Mouse (Mus musculus): ENCODE measurements at regions not wholly inside any gene's neighbourhood (a gene's known extent, or its start where the extent isn't known, plus 50 kb on each side); places are given as distances from the start of the nearest gene placed in this dataset.

- Histone ChIP-seq H3K9me3 (ENCODE audit: control insufficient read depth) (no peaks in the 10 kb centered on the region), H3K4me1 (replicated peaks; ENCODE audit: control insufficient read depth, insufficient read depth, low read length) (no peaks in the 10 kb centered on the region), H3K27me3 (replicated peaks; ENCODE audit: control insufficient read depth, insufficient read depth, low read length) (no peaks in the 10 kb centered on the region), H3K36me3 (ENCODE audit: control insufficient read depth, insufficient read depth) (no peaks in the 10 kb centered on the region), H3K9ac (ENCODE audit: low read depth, low read length) (no peak overlapping the region), H3K27ac (ENCODE audit: low read depth, low read length) (no peak overlapping the region), H3K4me2 (replicated peaks; ENCODE audit: low read depth) (no peak overlapping the region), H3K4me3 (ENCODE audit: low read depth, low read length) (no peak overlapping the region)
- ATAC-seq = no peak
- WGBS = 89% methylated on average over 4 of the region's 4 CpGs
- peak; percentile 35 for TF ChIP-seq CTCF (IDR thresholded peaks at IDR 0.05; ENCODE audit: low read depth)
These were observed 618.4 kb upstream of the Cdh11 start for GRCm38 (mm10) chr8:103403826-103404225.

GRCm38 (mm10) chr8:103405787-103406186 is 620.3 kb upstream of the Cdh11 start:
- no peak for TF ChIP-seq CTCF (IDR thresholded peaks at IDR 0.05; ENCODE audit: low read depth)
- Histone ChIP-seq H3K4me1 (replicated peaks; ENCODE audit: control insufficient read depth, insufficient read depth, low read length) (no peaks in the 10 kb centered on the region), H3K27ac (ENCODE audit: low read depth, low read length) (no peak overlapping the region), H3K9ac (ENCODE audit: low read depth, low read length) (no peak overlapping the region), H3K9me3 (ENCODE audit: control insufficient read depth) (no peaks in the 10 kb centered on the region), H3K4me3 (ENCODE audit: low read depth, low read length) (no peak overlapping the region), H3K4me2 (replicated peaks; ENCODE audit: low read depth) (no peak overlapping the region), H3K36me3 (ENCODE audit: control insufficient read depth, insufficient read depth) (no peaks in the 10 kb centered on the region), H3K27me3 (replicated peaks; ENCODE audit: control insufficient read depth, insufficient read depth, low read length) (no peaks in the 10 kb centered on the region)
- ATAC-seq = no peak
- WGBS = 43% methylated on average over 12 of the region's 12 CpGs

GRCm38 (mm10) chr8:103406921-103407320 is 621.5 kb upstream of the Cdh11 start:
- WGBS = 83% methylated on average over 2 of the region's 2 CpGs
- H3K4me3 ChIP-seq (ENCODE audit: low read depth, low read length) = no peak overlapping the region
- H3K4me2 ChIP-seq (replicated peaks; ENCODE audit: low read depth) = no peak overlapping the region
- TF ChIP-seq CTCF (IDR thresholded peaks at IDR 0.05; ENCODE audit: low read depth) = no peak
- no peak overlapping the region for H3K9ac ChIP-seq (ENCODE audit: low read depth, low read length)
- no peak for ATAC-seq
- H3K4me1 ChIP-seq (replicated peaks; ENCODE audit: control insufficient read depth, insufficient read depth, low read length) = no peaks in the 10 kb centered on the region
- H3K9me3 ChIP-seq (ENCODE audit: control insufficient read depth) = no peaks in the 10 kb centered on the region
- H3K27ac ChIP-seq (ENCODE audit: low read depth, low read length) = no peak overlapping the region
- H3K27me3 ChIP-seq (replicated peaks; ENCODE audit: control insufficient read depth, insufficient read depth, low read length) = no peaks in the 10 kb centered on the region
- H3K36me3 ChIP-seq (ENCODE audit: control insufficient read depth, insufficient read depth) = no peaks in the 10 kb centered on the region

GRCm38 (mm10) chr8:103407631-103408030 is 622.2 kb upstream of the Cdh11 start:
- no peak overlapping the region for H3K4me3 ChIP-seq (ENCODE audit: low read depth, low read length)
- no peaks in the 10 kb centered on the region for H3K4me1 ChIP-seq (replicated peaks; ENCODE audit: control insufficient read depth, insufficient read depth, low read length)
- 78% methylated on average over 5 of the region's 5 CpGs for WGBS
- H3K27ac ChIP-seq (ENCODE audit: low read depth, low read length) = no peak overlapping the region
- no peak overlapping the region for H3K9ac ChIP-seq (ENCODE audit: low read depth, low read length)
- no peaks in the 10 kb centered on the region for H3K36me3 ChIP-seq (ENCODE audit: control insufficient read depth, insufficient read depth)
- no peaks in the 10 kb centered on the region for H3K9me3 ChIP-seq (ENCODE audit: control insufficient read depth)
- no peak overlapping the region for H3K4me2 ChIP-seq (replicated peaks; ENCODE audit: low read depth)
- H3K27me3 ChIP-seq (replicated peaks; ENCODE audit: control insufficient read depth, insufficient read depth, low read length) = no peaks in the 10 kb centered on the region
- no peak for ATAC-seq
- TF ChIP-seq CTCF (IDR thresholded peaks at IDR 0.05; ENCODE audit: low read depth) = no peak

- ATAC-seq = no peak
- no peak overlapping the region for H3K4me3 ChIP-seq (ENCODE audit: low read depth, low read length)
- H3K9me3 ChIP-seq (ENCODE audit: control insufficient read depth) = no peaks in the 10 kb centered on the region
- TF ChIP-seq CTCF (IDR thresholded peaks at IDR 0.05; ENCODE audit: low read depth) = no peak
- no peaks in the 10 kb centered on the region for H3K36me3 ChIP-seq (ENCODE audit: control insufficient read depth, insufficient read depth)
- H3K27ac ChIP-seq (ENCODE audit: low read depth, low read length) = no peak overlapping the region
- 60% methylated on average over 3 of the region's 3 CpGs for WGBS
- H3K27me3 ChIP-seq (replicated peaks; ENCODE audit: control insufficient read depth, insufficient read depth, low read length) = no peaks in the 10 kb centered on the region
- no peak overlapping the region for H3K4me2 ChIP-seq (replicated peaks; ENCODE audit: low read depth)
- no peak overlapping the region for H3K9ac ChIP-seq (ENCODE audit: low read depth, low read length)
- no peaks in the 10 kb centered on the region for H3K4me1 ChIP-seq (replicated peaks; ENCODE audit: control insufficient read depth, insufficient read depth, low read length)
These were observed 623.0 kb upstream of the Cdh11 start for GRCm38 (mm10) chr8:103408411-103408810.

GRCm38 (mm10) chr8:103409121-103409551 is 623.7 kb upstream of the Cdh11 start:
- Histone ChIP-seq H3K4me1 (replicated peaks; ENCODE audit: control insufficient read depth, insufficient read depth, low read length) (no peaks in the 10 kb centered on the region), H3K4me2 (replicated peaks; ENCODE audit: low read depth) (no peak overlapping the region), H3K9me3 (ENCODE audit: control insufficient read depth) (no peaks in the 10 kb centered on the region), H3K4me3 (ENCODE audit: low read depth, low read length) (no peak overlapping the region), H3K9ac (ENCODE audit: low read depth, low read length) (no peak overlapping the region), H3K36me3 (ENCODE audit: control insufficient read depth, insufficient read depth) (no peaks in the 10 kb centered on the region), H3K27ac (ENCODE audit: low read depth, low read length) (no peak overlapping the region), H3K27me3 (replicated peaks; ENCODE audit: control insufficient read depth, insufficient read depth, low read length) (no peaks in the 10 kb centered on the region)
- WGBS = 31% methylated on average over 2 of the region's 2 CpGs
- ATAC-seq = no peak
- TF ChIP-seq CTCF (IDR thresholded peaks at IDR 0.05; ENCODE audit: low read depth) = no peak

GRCm38 (mm10) chr8:103412731-103413130 is 627.3 kb upstream of the Cdh11 start:
- WGBS = 73% methylated on average over 7 of the region's 7 CpGs
- Histone ChIP-seq H3K4me1 (replicated peaks; ENCODE audit: control insufficient read depth, insufficient read depth, low read length) (peaks cover 3% of the 10 kb centered on the region; the same call in 1 of the 2 replicates), H3K4me3 (ENCODE audit: low read depth, low read length) (no peak overlapping the region), H3K27ac (ENCODE audit: low read depth, low read length) (no peak overlapping the region), H3K9ac (ENCODE audit: low read depth, low read length) (no peak overlapping the region), H3K9me3 (ENCODE audit: control insufficient read depth) (no peaks in the 10 kb centered on the region), H3K36me3 (ENCODE audit: control insufficient read depth, insufficient read depth) (no peaks in the 10 kb centered on the region), H3K4me2 (replicated peaks; ENCODE audit: low read depth) (no peak overlapping the region), H3K27me3 (replicated peaks; ENCODE audit: control insufficient read depth, insufficient read depth, low read length) (no peaks in the 10 kb centered on the region)
- no peak for ATAC-seq
- TF ChIP-seq CTCF (IDR thresholded peaks at IDR 0.05; ENCODE audit: low read depth) = no peak

Data from intestine, postnatal 0 days (tissue).